Mouse (Mus musculus): ENCODE data around the gene Kif11.
A peak's percentile ranks its signal among the peaks of the same experiment; 100 is the strongest.

Kif11 gene

GRCm38 (mm10) chr19:37375755-37376615 lies at the start of gene Kif11:
Gene Kif11 (plus strand): TSS chr19:37376403.
- DNase-seq = peak; percentile 94 to 97

- DNase-seq = peak in 1 of 2 experiments; percentile 56
Measured at GRCm38 (mm10) chr19:37327216-37327615, 49.0 kb upstream of the Kif11 start.

- DNase-seq = no peak
Measured at GRCm38 (mm10) chr19:37332726-37333125, 43.5 kb upstream of the Kif11 start.

GRCm38 (mm10) chr19:37333357-37333756 lies 42.8 kb upstream of the Kif11 start:
- no peak for DNase-seq

- DNase-seq = no peak
Measured at GRCm38 (mm10) chr19:37335392-37335791, 40.8 kb upstream of the Kif11 start.

GRCm38 (mm10) chr19:37337752-37338151 lies 38.5 kb upstream of the Kif11 start, which contains the start of gene Ide:
Gene Ide (minus strand): TSS chr19:37337852.
- DNase-seq = no peak

- no peak for DNase-seq
Measured at GRCm38 (mm10) chr19:37340495-37340894, 35.7 kb upstream of the Kif11 start.

- DNase-seq = no peak
Measured at GRCm38 (mm10) chr19:37340931-37341330, 35.3 kb upstream of the Kif11 start.

- DNase-seq = no peak
Measured at GRCm38 (mm10) chr19:37343899-37344298, 32.3 kb upstream of the Kif11 start.

- no peak for DNase-seq
Measured at GRCm38 (mm10) chr19:37346258-37346657, 29.9 kb upstream of the Kif11 start.

- no peak for DNase-seq
Measured at GRCm38 (mm10) chr19:37348331-37348730, 27.9 kb upstream of the Kif11 start.

- DNase-seq = no peak
Measured at GRCm38 (mm10) chr19:37348952-37349351, 27.3 kb upstream of the Kif11 start.

- no peak for DNase-seq
Measured at GRCm38 (mm10) chr19:37352756-37353155, 23.4 kb upstream of the Kif11 start.

GRCm38 (mm10) chr19:37353331-37353730 lies 22.9 kb upstream of the Kif11 start:
- no peak for DNase-seq

GRCm38 (mm10) chr19:37360044-37360443 lies 16.2 kb upstream of the Kif11 start:
- no peak for DNase-seq

GRCm38 (mm10) chr19:37362545-37362944 lies 13.7 kb upstream of the Kif11 start:
- no peak for DNase-seq

- no peak for DNase-seq
Measured at GRCm38 (mm10) chr19:37363128-37363939, 12.9 kb upstream of the Kif11 start.

- no peak for DNase-seq
Measured at GRCm38 (mm10) chr19:37368990-37369389, 7.2 kb upstream of the Kif11 start.

GRCm38 (mm10) chr19:37369921-37370320 lies 6.3 kb upstream of the Kif11 start:
- DNase-seq = no peak

GRCm38 (mm10) chr19:37370356-37370755 lies 5.8 kb upstream of the Kif11 start:
- no peak for DNase-seq

- no peak for DNase-seq
Measured at GRCm38 (mm10) chr19:37374941-37375754, 1.1 kb upstream of the Kif11 start.

- no peak for DNase-seq
Measured at GRCm38 (mm10) chr19:37376841-37377240, 638 bp downstream of the Kif11 start.
